Mouse (Mus musculus) neural tube, embryonic 13.5 days (tissue): ENCODE results near the gene Rsrc2. TPM values are rescaled to one million over a fixed set of nuclear protein-coding genes. Genes with fewer than 3 reads are reported as not detected.
"Not testable (repeated sequence)": the region's sequence is repeated elsewhere in the genome, so short reads cannot be mapped to it uniquely, and the experiment has no call there.

Experiments used
- ATAC-seq: fragments of 200-750 bp; cut with Nextera tagmentation; 2 replicates; pipeline ENCODE4 v1.8.0; 2017; ENCODE audit warnings: low read depth, mild to moderate bottlenecking, moderate TSS enrichment, moderate library complexity
- H3K27ac ChIP-seq: fragments of 300-500 bp; sonication (generic); replicated peaks from 2 replicates; pipeline ENCODE4 v1.5.1; 2015; ENCODE audit warnings: moderate library complexity, mild to moderate bottlenecking, inconsistent platforms
- H3K27me3 ChIP-seq: fragments of 300-500 bp; sonication (generic); 2 replicates; pipeline ENCODE4 v1.6.1; 2015; ENCODE audit warnings: mild to moderate bottlenecking, inconsistent platforms
- H3K36me3 ChIP-seq: fragments of 300-500 bp; sonication (generic); 2 replicates; pipeline ENCODE4 v1.6.1; 2015; ENCODE audit warnings: mild to moderate bottlenecking, inconsistent platforms
- H3K4me1 ChIP-seq: fragments of 300-500 bp; sonication (generic); replicated peaks from 2 replicates; pipeline ENCODE4 v1.6.1; 2015; ENCODE audit warnings: inconsistent platforms
- H3K4me2 ChIP-seq: fragments of 300-500 bp; sonication (generic); 2 replicates; pipeline ENCODE4 v1.6.1; 2015; ENCODE audit warnings: inconsistent platforms, mild to moderate bottlenecking, moderate library complexity
- H3K4me3 ChIP-seq: fragments of 300-500 bp; sonication (generic); 2 replicates; pipeline ENCODE4 v1.5.1; 2015; ENCODE audit warnings: mild to moderate bottlenecking, inconsistent platforms
- H3K9ac ChIP-seq: fragments of 300-500 bp; sonication (generic); 2 replicates; pipeline ENCODE4 v1.6.1; 2015; ENCODE audit warnings: moderate library complexity, mild to moderate bottlenecking, inconsistent platforms
- H3K9me3 ChIP-seq: fragments of 300-500 bp; sonication (generic); 2 replicates; pipeline ENCODE4 v1.6.1; 2016; ENCODE audit warnings: inconsistent platforms
- WGBS: fragments of 180-500 bp; shearing (Covaris S2); methylation state at CpG from one replicate; pipeline ENCODE4 v1.1.7; 2015; 5-methylcytosine and 5-hydroxymethylcytosine counted together
- polyA plus RNA-seq: library from polyadenylated mRNA; unstranded; fragments of >200 nt; fragmentation: Nextera tagmentation; extraction: Ambion mirVana; gene quantifications from 2 replicates; pipeline ENCODE4 v1.2.1, GENCODE M21; 2015

Gene Rsrc2
- polyA plus RNA-seq, 1 experiment from 2014 or later = 153 TPM

- no peaks in the 10 kb centered on the region for H3K9me3 ChIP-seq
- no peak overlapping the region for H3K9ac ChIP-seq
- H3K36me3 ChIP-seq = peaks cover 83% of the 10 kb centered on the region
- H3K27me3 ChIP-seq = no peaks in the 10 kb centered on the region
- H3K4me3 ChIP-seq = no peak overlapping the region
- H3K4me2 ChIP-seq = no peak overlapping the region
- WGBS = 96% methylated on average over 2 of the region's 2 CpGs
- no peaks in the 10 kb centered on the region for H3K4me1 ChIP-seq
- H3K27ac ChIP-seq = no peak overlapping the region
- no peak for ATAC-seq
Observed at GRCm38 (mm10) chr5:123730981-123731380, 18.2 kb downstream of the Rsrc2 start.

GRCm38 (mm10) chr5:123723816-123724215, 25.4 kb downstream of the Rsrc2 start:
- H3K4me2 ChIP-seq, H3K4me3 ChIP-seq, H3K27me3 ChIP-seq, H3K9ac ChIP-seq, H3K9me3 ChIP-seq, H3K27ac ChIP-seq, ATAC-seq: not testable (repeated sequence)
- Histone ChIP-seq H3K36me3 (peaks cover 19% of the 10 kb centered on the region), H3K4me1 (peaks cover 15% of the 10 kb centered on the region)
- WGBS = 90% methylated on average over 7 of the region's 7 CpGs

GRCm38 (mm10) chr5:123720328-123721311, 28.6 kb downstream of the Rsrc2 start, which contains the start of gene Zcchc8:
Gene Zcchc8 (minus strand): TSS chr5:123721100.
- WGBS = under 1% methylated on average over 83 of the region's 83 CpGs
- peaks cover 34% of the 10 kb centered on the region for H3K4me1 ChIP-seq
- no peaks in the 10 kb centered on the region for H3K27me3 ChIP-seq
- peak within 1 kb of the TSS; percentile 88 for H3K9ac ChIP-seq
- peak within 1 kb of the TSS; percentile 90 for H3K4me2 ChIP-seq
- H3K9me3 ChIP-seq = no peaks in the 10 kb centered on the region
- peak within 1 kb of the TSS; percentile 90 for H3K27ac ChIP-seq
- H3K4me3 ChIP-seq = peak within 1 kb of the TSS; percentile 90
- peaks cover 19% of the 10 kb centered on the region for H3K36me3 ChIP-seq
- peak; percentile 100 for ATAC-seq

GRCm38 (mm10) chr5:123714622-123715021, 34.6 kb downstream of the Rsrc2 start:
- Histone ChIP-seq H3K4me2 (no peak overlapping the region), H3K27me3 (no peaks in the 10 kb centered on the region), H3K27ac (no peak overlapping the region), H3K9me3 (no peaks in the 10 kb centered on the region), H3K36me3 (peaks cover 77% of the 10 kb centered on the region), H3K4me1 (peaks cover 27% of the 10 kb centered on the region), H3K4me3 (no peak overlapping the region), H3K9ac (no peak overlapping the region)
- no peak for ATAC-seq
- WGBS = 93% methylated on average over 4 of the region's 4 CpGs

GRCm38 (mm10) chr5:123713782-123714181, 35.4 kb downstream of the Rsrc2 start:
- WGBS = 94% methylated on average over 6 of the region's 6 CpGs
- no peak overlapping the region for H3K27ac ChIP-seq
- no peak for ATAC-seq
- H3K4me3 ChIP-seq = no peak overlapping the region
- no peaks in the 10 kb centered on the region for H3K27me3 ChIP-seq
- no peaks in the 10 kb centered on the region for H3K9me3 ChIP-seq
- H3K36me3 ChIP-seq = peaks cover 86% of the 10 kb centered on the region
- H3K4me2 ChIP-seq = no peak overlapping the region
- no peak overlapping the region for H3K9ac ChIP-seq
- H3K4me1 ChIP-seq = peaks cover 18% of the 10 kb centered on the region

GRCm38 (mm10) chr5:123709571-123709970, 39.6 kb downstream of the Rsrc2 start:
- 87% methylated on average over 4 of the region's 4 CpGs for WGBS
- no peak overlapping the region for H3K4me2 ChIP-seq
- no peaks in the 10 kb centered on the region for H3K27me3 ChIP-seq
- no peak overlapping the region for H3K4me3 ChIP-seq
- H3K9me3 ChIP-seq = no peaks in the 10 kb centered on the region
- H3K4me1 ChIP-seq = no peaks in the 10 kb centered on the region
- no peak for ATAC-seq
- H3K27ac ChIP-seq = no peak overlapping the region
- H3K36me3 ChIP-seq = peaks cover 97% of the 10 kb centered on the region
- H3K9ac ChIP-seq = no peak overlapping the region

GRCm38 (mm10) chr5:123708598-123708997, 40.6 kb downstream of the Rsrc2 start:
- 92% methylated on average over 12 of the region's 12 CpGs for WGBS
- Histone ChIP-seq H3K4me3 (no peak overlapping the region), H3K27me3 (no peaks in the 10 kb centered on the region)

GRCm38 (mm10) chr5:123700625-123701024, 48.6 kb downstream of the Rsrc2 start:
- no peak overlapping the region for H3K9ac ChIP-seq
- H3K27me3 ChIP-seq = no peaks in the 10 kb centered on the region
- 73% methylated on average over 11 of the region's 11 CpGs for WGBS
- no peaks in the 10 kb centered on the region for H3K9me3 ChIP-seq
- no peaks in the 10 kb centered on the region for H3K4me1 ChIP-seq
- peaks cover 80% of the 10 kb centered on the region for H3K36me3 ChIP-seq
- no peak overlapping the region for H3K4me2 ChIP-seq
- no peak overlapping the region for H3K27ac ChIP-seq
- no peak for ATAC-seq
- H3K4me3 ChIP-seq = no peak overlapping the region

More at GRCm38 (mm10) chr5:123708598-123708997, 40.6 kb downstream of the Rsrc2 start:
- Histone ChIP-seq H3K27ac (no peak overlapping the region), H3K9me3 (no peaks in the 10 kb centered on the region), H3K36me3 (peaks cover 96% of the 10 kb centered on the region), H3K9ac (no peak overlapping the region), H3K4me1 (no peaks in the 10 kb centered on the region), H3K4me2 (no peak overlapping the region)
- no peak for ATAC-seq

GRCm38 (mm10) chr5:123699198-123699597, 50.0 kb downstream of the Rsrc2 start:
- Histone ChIP-seq H3K9ac (no peak overlapping the region), H3K27me3 (no peaks in the 10 kb centered on the region), H3K4me2 (no peak overlapping the region), H3K4me3 (no peak overlapping the region), H3K4me1 (no peaks in the 10 kb centered on the region), H3K9me3 (no peaks in the 10 kb centered on the region), H3K27ac (no peak overlapping the region), H3K36me3 (peaks cover 67% of the 10 kb centered on the region)
- WGBS = 34% methylated on average over 3 of the region's 3 CpGs
- no peak for ATAC-seq

GRCm38 (mm10) chr5:123696961-123697360, 52.3 kb downstream of the Rsrc2 start:
- WGBS = 85% methylated on average over 4 of the region's 4 CpGs
- H3K4me2 ChIP-seq = no peak overlapping the region
- no peak for ATAC-seq
- no peak overlapping the region for H3K9ac ChIP-seq
- H3K4me3 ChIP-seq = no peak overlapping the region
- H3K27ac ChIP-seq = no peak overlapping the region
- H3K4me1 ChIP-seq = no peaks in the 10 kb centered on the region
- no peaks in the 10 kb centered on the region for H3K9me3 ChIP-seq
- no peaks in the 10 kb centered on the region for H3K27me3 ChIP-seq
- H3K36me3 ChIP-seq = peaks cover 44% of the 10 kb centered on the region

- 93% methylated on average over 7 of the region's 7 CpGs for WGBS
- Histone ChIP-seq H3K4me3 (no peak overlapping the region), H3K36me3 (peaks cover 37% of the 10 kb centered on the region), H3K27me3 (no peaks in the 10 kb centered on the region), H3K4me1 (no peaks in the 10 kb centered on the region), H3K9me3 (no peaks in the 10 kb centered on the region), H3K27ac (no peak overlapping the region), H3K9ac (no peak overlapping the region), H3K4me2 (no peak overlapping the region)
- no peak for ATAC-seq
Observed at GRCm38 (mm10) chr5:123696244-123696643, 53.0 kb downstream of the Rsrc2 start.

GRCm38 (mm10) chr5:123694468-123694867, 54.7 kb downstream of the Rsrc2 start:
- Histone ChIP-seq H3K36me3 (peaks cover 24% of the 10 kb centered on the region), H3K9me3 (no peaks in the 10 kb centered on the region), H3K4me1 (no peaks in the 10 kb centered on the region), H3K4me2 (no peak overlapping the region), H3K9ac (no peak overlapping the region), H3K4me3 (no peak overlapping the region), H3K27me3 (no peaks in the 10 kb centered on the region), H3K27ac (no peak overlapping the region)
- ATAC-seq = no peak
- 74% methylated on average over 6 of the region's 6 CpGs for WGBS
